Mouse (Mus musculus): ENCODE data around the gene 9130019O22Rik. TPM values are rescaled to one million over a fixed set of nuclear protein-coding genes. Genes with fewer than 3 reads are reported as not detected.
"Not testable (repeated sequence)": the region's sequence is repeated elsewhere in the genome, so short reads cannot be mapped to it uniquely, and the experiment has no call there.

Gene 9130019O22Rik
- polyA plus RNA-seq, 1 experiment from 2014 or later, result 5.3 TPM

- ATAC-seq, result peak; percentile 94
- H3K36me3 ChIP-seq (ENCODE audit: poor library complexity, severe bottlenecking), result peaks cover 28% of the 10 kb centered on the region
- H3K4me3 ChIP-seq, result peak within 1 kb of the TSS; percentile 94
- no peaks in the 10 kb centered on the region for H3K27me3 ChIP-seq
- H3K4me2 ChIP-seq, result peak within 1 kb of the TSS; percentile 86
- peak within 1 kb of the TSS; percentile 93 for H3K9ac ChIP-seq
- WGBS, result under 1% methylated on average over 73 of the region's 76 CpGs
- peaks cover 21% of the 10 kb centered on the region for H3K4me1 ChIP-seq
- H3K27ac ChIP-seq, result peak within 1 kb of the TSS; percentile 83
- no peaks in the 10 kb centered on the region for H3K9me3 ChIP-seq (replicated peaks)
These were observed 41.2 kb downstream of the 9130019O22Rik start, which contains the start of gene Zfp768 for GRCm38 (mm10) chr7:127345512-127346325. Gene Zfp768, minus strand, starts transcription at chr7:127345589.

GRCm38 (mm10) chr7:127345092-127345491 lies 41.9 kb downstream of the 9130019O22Rik start:
- H3K27ac ChIP-seq, result peak overlapping the region; percentile 83
- H3K4me2 ChIP-seq, result peak overlapping the region; percentile 86
- H3K36me3 ChIP-seq (ENCODE audit: poor library complexity, severe bottlenecking), result peaks cover 32% of the 10 kb centered on the region
- H3K9me3 ChIP-seq (replicated peaks), result no peaks in the 10 kb centered on the region
- peak; percentile 23 for ATAC-seq
- no peaks in the 10 kb centered on the region for H3K27me3 ChIP-seq
- H3K4me1 ChIP-seq, result peaks cover 21% of the 10 kb centered on the region
- WGBS, result under 1% methylated on average over 36 of the region's 42 CpGs
- peak overlapping the region; percentile 93 for H3K9ac ChIP-seq
- peak overlapping the region; percentile 94 for H3K4me3 ChIP-seq

- Histone ChIP-seq H3K27ac (no peak overlapping the region), H3K27me3 (no peaks in the 10 kb centered on the region), H3K36me3 (ENCODE audit: poor library complexity, severe bottlenecking) (peaks cover 32% of the 10 kb centered on the region), H3K9me3 (replicated peaks) (no peaks in the 10 kb centered on the region), H3K9ac (peak overlapping the region; percentile 93), H3K4me2 (peak overlapping the region; percentile 86), H3K4me3 (peak overlapping the region; percentile 94), H3K4me1 (peaks cover 21% of the 10 kb centered on the region)
- WGBS, result 90% methylated on average over 8 of the region's 8 CpGs
- no peak for ATAC-seq
These were observed 42.6 kb downstream of the 9130019O22Rik start for GRCm38 (mm10) chr7:127344371-127344770.

GRCm38 (mm10) chr7:127343351-127344019 lies 43.5 kb downstream of the 9130019O22Rik start:
- Histone ChIP-seq H3K27me3 (no peaks in the 10 kb centered on the region), H3K9ac (no peak overlapping the region), H3K4me2 (no peak overlapping the region), H3K4me3 (0 out of 2 replicates have a peak overlapping the region, but pooled peaks have one; percentile 6), H3K4me1 (peaks cover 21% of the 10 kb centered on the region), H3K36me3 (ENCODE audit: poor library complexity, severe bottlenecking) (peaks cover 32% of the 10 kb centered on the region), H3K27ac (no peak overlapping the region), H3K9me3 (replicated peaks) (no peaks in the 10 kb centered on the region)
- ATAC-seq, result no peak
- 95% methylated on average over 38 of the region's 38 CpGs for WGBS

GRCm38 (mm10) chr7:127342888-127343287 lies 44.1 kb downstream of the 9130019O22Rik start:
- 97% methylated on average over 7 of the region's 7 CpGs for WGBS
- ATAC-seq, result no peak
- H3K27ac ChIP-seq, result no peak overlapping the region
- H3K27me3 ChIP-seq, result no peaks in the 10 kb centered on the region
- H3K4me2 ChIP-seq, result no peak overlapping the region
- H3K36me3 ChIP-seq (ENCODE audit: poor library complexity, severe bottlenecking), result peaks cover 32% of the 10 kb centered on the region
- H3K9ac ChIP-seq, result no peak overlapping the region
- H3K4me1 ChIP-seq, result peaks cover 21% of the 10 kb centered on the region
- no peak overlapping the region for H3K4me3 ChIP-seq
- H3K9me3 ChIP-seq (replicated peaks), result no peaks in the 10 kb centered on the region

GRCm38 (mm10) chr7:127342332-127342731 lies 44.6 kb downstream of the 9130019O22Rik start:
- H3K4me1 ChIP-seq, result peaks cover 21% of the 10 kb centered on the region
- H3K27ac ChIP-seq, result no peak overlapping the region
- no peaks in the 10 kb centered on the region for H3K9me3 ChIP-seq (replicated peaks)
- H3K9ac ChIP-seq, result no peak overlapping the region
- H3K4me3 ChIP-seq, result no peak overlapping the region
- H3K4me2 ChIP-seq, result no peak overlapping the region
- H3K36me3 ChIP-seq (ENCODE audit: poor library complexity, severe bottlenecking), result peaks cover 32% of the 10 kb centered on the region
- H3K27me3 ChIP-seq, result no peaks in the 10 kb centered on the region
- WGBS, result 71% methylated on average over 4 of the region's 4 CpGs
- ATAC-seq, result no peak

- H3K9me3 ChIP-seq (replicated peaks); H3K4me3 ChIP-seq; H3K27me3 ChIP-seq; H3K27ac ChIP-seq; ATAC-seq; H3K4me2 ChIP-seq: not testable (repeated sequence)
- Histone ChIP-seq H3K36me3 (ENCODE audit: poor library complexity, severe bottlenecking) (peaks cover 32% of the 10 kb centered on the region), H3K9ac (peak overlapping the region; percentile 21), H3K4me1 (peaks cover 17% of the 10 kb centered on the region)
- 95% methylated on average over 6 of the region's 6 CpGs for WGBS
These were observed 45.1 kb downstream of the 9130019O22Rik start for GRCm38 (mm10) chr7:127341861-127342260.

GRCm38 (mm10) chr7:127341356-127341755 lies 45.6 kb downstream of the 9130019O22Rik start:
- no peak for ATAC-seq
- no peaks in the 10 kb centered on the region for H3K9me3 ChIP-seq (replicated peaks)
- no peak overlapping the region for H3K27ac ChIP-seq
- H3K4me1 ChIP-seq, result peaks cover 12% of the 10 kb centered on the region
- WGBS, result 96% methylated on average over 8 of the region's 8 CpGs
- peak overlapping the region; percentile 21; the same call in 1 of the 2 replicates for H3K9ac ChIP-seq
- H3K4me3 ChIP-seq, result no peak overlapping the region
- no peaks in the 10 kb centered on the region for H3K27me3 ChIP-seq
- H3K36me3 ChIP-seq (ENCODE audit: poor library complexity, severe bottlenecking), result peaks cover 32% of the 10 kb centered on the region
- H3K4me2 ChIP-seq, result no peak overlapping the region

GRCm38 (mm10) chr7:127337636-127338035 lies 49.3 kb downstream of the 9130019O22Rik start:
- H3K9ac ChIP-seq, result no peak overlapping the region
- no peak overlapping the region for H3K4me2 ChIP-seq
- H3K9me3 ChIP-seq (replicated peaks), result no peaks in the 10 kb centered on the region
- 84% methylated on average over 4 of the region's 4 CpGs for WGBS
- H3K4me1 ChIP-seq, result no peaks in the 10 kb centered on the region
- H3K36me3 ChIP-seq (ENCODE audit: poor library complexity, severe bottlenecking), result peaks cover 17% of the 10 kb centered on the region
- H3K27ac ChIP-seq, result no peak overlapping the region
- H3K4me3 ChIP-seq, result no peak overlapping the region
- ATAC-seq, result no peak
- H3K27me3 ChIP-seq, result no peaks in the 10 kb centered on the region

GRCm38 (mm10) chr7:127335604-127336003 lies 51.4 kb downstream of the 9130019O22Rik start:
- no peaks in the 10 kb centered on the region for H3K27me3 ChIP-seq
- no peaks in the 10 kb centered on the region for H3K4me1 ChIP-seq
- 89% methylated on average over 4 of the region's 4 CpGs for WGBS
- H3K9ac ChIP-seq, result no peak overlapping the region
- no peak overlapping the region for H3K4me3 ChIP-seq
- no peak overlapping the region for H3K4me2 ChIP-seq
- no peak for ATAC-seq
- no peaks in the 10 kb centered on the region for H3K9me3 ChIP-seq (replicated peaks)
- no peak overlapping the region for H3K27ac ChIP-seq
- 0 out of 2 replicates have a peak, but pooled peaks cover 4% of the 10 kb centered on the region for H3K36me3 ChIP-seq (ENCODE audit: poor library complexity, severe bottlenecking)

- H3K9ac ChIP-seq, result no peak overlapping the region
- WGBS, result 87% methylated on average over 6 of the region's 6 CpGs
- no peaks in the 10 kb centered on the region for H3K36me3 ChIP-seq (ENCODE audit: poor library complexity, severe bottlenecking)
- no peak overlapping the region for H3K4me2 ChIP-seq
- no peaks in the 10 kb centered on the region for H3K9me3 ChIP-seq (replicated peaks)
- no peaks in the 10 kb centered on the region for H3K27me3 ChIP-seq
- ATAC-seq, result no peak
- H3K4me3 ChIP-seq, result no peak overlapping the region
- H3K27ac ChIP-seq, result no peak overlapping the region
- no peaks in the 10 kb centered on the region for H3K4me1 ChIP-seq
These were observed 53.7 kb downstream of the 9130019O22Rik start for GRCm38 (mm10) chr7:127333240-127333639.

All from forebrain, embryonic 13.5 days (tissue).